Mouse (Mus musculus): ENCODE results near the gene Znhit6. TPM values are rescaled to one million over a fixed set of nuclear protein-coding genes. Genes with fewer than 3 reads are reported as not detected.
A peak's percentile ranks its signal among the peaks of the same experiment; 100 is the strongest.

Znhit6 gene
- polyA plus RNA-seq, 1 experiment, result 20.6 TPM

- Histone ChIP-seq H3ac (ENCODE audit: control insufficient read depth, insufficient read length) (no peak overlapping the region), H3K36me3 (ENCODE audit: control insufficient read depth, insufficient read depth) (no peaks in the 10 kb centered on the region), H3K79me2 (ENCODE audit: control insufficient read depth, insufficient read depth) (no peaks in the 10 kb centered on the region), H3K4me2 (ENCODE audit: low read depth) (no peak overlapping the region), H3K27me3 (ENCODE audit: control insufficient read depth, insufficient read depth, insufficient read length) (no peaks in the 10 kb centered on the region), H3K4me3 (no peak overlapping the region)
- no peak for TF ChIP-seq E2F4 (IDR thresholded peaks at IDR 0.05; ENCODE audit: insufficient read depth)
- TF ChIP-seq TCF12 (IDR thresholded peaks at IDR 0.05; ENCODE audit: insufficient read depth, poor library complexity, severe bottlenecking), result no peak
- TF ChIP-seq TCF3 (IDR thresholded peaks at IDR 0.05; ENCODE audit: insufficient read length, low read depth), result no peak
- TF ChIP-seq REST (IDR thresholded peaks at IDR 0.05; ENCODE audit: insufficient read depth, insufficient read length), result no peak
- TF ChIP-seq MAX (IDR thresholded peaks at IDR 0.05; ENCODE audit: low read depth), result no peak
Measured at GRCm38 (mm10) chr3:145554388-145554787, 21.6 kb upstream of the Znhit6 start.

- no peak overlapping the region for H3K4me2 ChIP-seq (ENCODE audit: low read depth)
- no peak overlapping the region for H3K4me3 ChIP-seq
- no peaks in the 10 kb centered on the region for H3K79me2 ChIP-seq (ENCODE audit: control insufficient read depth, insufficient read depth)
- no peaks in the 10 kb centered on the region for H3K36me3 ChIP-seq (ENCODE audit: control insufficient read depth, insufficient read depth)
- no peaks in the 10 kb centered on the region for H3K27me3 ChIP-seq (ENCODE audit: control insufficient read depth, insufficient read depth, insufficient read length)
- no peak for TF ChIP-seq USF1 (IDR thresholded peaks at IDR 0.05; ENCODE audit: low read depth)
- TF ChIP-seq TCF12 (IDR thresholded peaks at IDR 0.05; ENCODE audit: insufficient read depth, poor library complexity, severe bottlenecking), result no peak
- no peak for TF ChIP-seq POLR2A (IDR thresholded peaks at IDR 0.05; ENCODE audit: insufficient read length, low read depth)
- TF ChIP-seq SRF (IDR thresholded peaks at IDR 0.05; ENCODE audit: control insufficient read depth, insufficient read length, low read depth), result no peak
- no peak for TF ChIP-seq MAX (IDR thresholded peaks at IDR 0.05; ENCODE audit: low read depth)
- TF ChIP-seq POLR2AphosphoS2 (IDR thresholded peaks at IDR 0.05; ENCODE audit: insufficient read length, low read depth), result no peak
- TF ChIP-seq MYOG (IDR thresholded peaks at IDR 0.05; ENCODE audit: control insufficient read depth in 1 of 3, insufficient read depth in 1 of 3, insufficient read length in 2 of 3, low read depth in 2 of 3), result no peak
- no peak for TF ChIP-seq E2F4 (IDR thresholded peaks at IDR 0.05; ENCODE audit: insufficient read depth)
- no peak for TF ChIP-seq REST (IDR thresholded peaks at IDR 0.05; ENCODE audit: insufficient read depth, insufficient read length)
- TF ChIP-seq TCF3 (IDR thresholded peaks at IDR 0.05; ENCODE audit: insufficient read length, low read depth), result no peak
- no peak for TF ChIP-seq MYOD1 (IDR thresholded peaks at IDR 0.05; ENCODE audit: control insufficient read depth in 1 of 3, insufficient read length in 2 of 3, low read depth in 2 of 3)
- no peak for TF ChIP-seq CEBPB (IDR thresholded peaks at IDR 0.05; ENCODE audit: insufficient read depth, poor library complexity, severe bottlenecking)
- H3ac ChIP-seq (ENCODE audit: control insufficient read depth, insufficient read length), result no peak overlapping the region
Measured at GRCm38 (mm10) chr3:145556206-145556605, 19.8 kb upstream of the Znhit6 start.

- H3K79me2 ChIP-seq (ENCODE audit: control insufficient read depth, insufficient read depth), result no peaks in the 10 kb centered on the region
- H3K27me3 ChIP-seq (ENCODE audit: control insufficient read depth, insufficient read depth, insufficient read length), result no peaks in the 10 kb centered on the region
- H3ac ChIP-seq (ENCODE audit: control insufficient read depth, insufficient read length), result no peak overlapping the region
- no peak overlapping the region for H3K4me2 ChIP-seq (ENCODE audit: low read depth)
- H3K4me3 ChIP-seq, result no peak overlapping the region
- no peak for TF ChIP-seq POLR2AphosphoS2 (IDR thresholded peaks at IDR 0.05; ENCODE audit: insufficient read length, low read depth)
- TF ChIP-seq TCF3 (IDR thresholded peaks at IDR 0.05; ENCODE audit: insufficient read length, low read depth), result no peak
- H3K36me3 ChIP-seq (ENCODE audit: control insufficient read depth, insufficient read depth), result no peaks in the 10 kb centered on the region
Measured at GRCm38 (mm10) chr3:145559675-145560074, 16.3 kb upstream of the Znhit6 start.

- no peaks in the 10 kb centered on the region for H3K36me3 ChIP-seq (ENCODE audit: control insufficient read depth, insufficient read depth)
- no peak overlapping the region for H3K4me3 ChIP-seq
- H3K4me2 ChIP-seq (ENCODE audit: low read depth), result no peak overlapping the region
- H3K27me3 ChIP-seq (ENCODE audit: control insufficient read depth, insufficient read depth, insufficient read length), result no peaks in the 10 kb centered on the region
- H3ac ChIP-seq (ENCODE audit: control insufficient read depth, insufficient read length), result no peak overlapping the region
- TF ChIP-seq CEBPB (IDR thresholded peaks at IDR 0.05; ENCODE audit: insufficient read depth, poor library complexity, severe bottlenecking) (peak; percentile 10; the same call in 1 of the 2 replicates), MYOD1 (IDR thresholded peaks at IDR 0.05; ENCODE audit: control insufficient read depth in 1 of 3, insufficient read length in 2 of 3, low read depth in 2 of 3) (no peak)
- H3K79me2 ChIP-seq (ENCODE audit: control insufficient read depth, insufficient read depth), result no peaks in the 10 kb centered on the region
Measured at GRCm38 (mm10) chr3:145560117-145560516, 15.9 kb upstream of the Znhit6 start.

GRCm38 (mm10) chr3:145574468-145574867 is 1.5 kb upstream of the Znhit6 start:
- Histone ChIP-seq H3ac (ENCODE audit: control insufficient read depth, insufficient read length) (no peak overlapping the region), H3K36me3 (ENCODE audit: control insufficient read depth, insufficient read depth) (peaks cover 5% of the 10 kb centered on the region), H3K4me2 (ENCODE audit: low read depth) (no peak overlapping the region), H3K4me3 (no peak overlapping the region), H3K27me3 (ENCODE audit: control insufficient read depth, insufficient read depth, insufficient read length) (no peaks in the 10 kb centered on the region), H3K79me2 (ENCODE audit: control insufficient read depth, insufficient read depth) (peaks cover 23% of the 10 kb centered on the region)
- TF ChIP-seq SRF (IDR thresholded peaks at IDR 0.05; ENCODE audit: control insufficient read depth, insufficient read length, low read depth) (no peak), TCF12 (IDR thresholded peaks at IDR 0.05; ENCODE audit: insufficient read depth, poor library complexity, severe bottlenecking) (no peak), MYOD1 (IDR thresholded peaks at IDR 0.05; ENCODE audit: control insufficient read depth in 1 of 3, insufficient read length in 2 of 3, low read depth in 2 of 3) (no peak), POLR2A (IDR thresholded peaks at IDR 0.05; ENCODE audit: insufficient read length, low read depth) (no peak), POLR2AphosphoS2 (IDR thresholded peaks at IDR 0.05; ENCODE audit: insufficient read length, low read depth) (no peak), E2F4 (IDR thresholded peaks at IDR 0.05; ENCODE audit: insufficient read depth) (no peak), MYOG (IDR thresholded peaks at IDR 0.05; ENCODE audit: control insufficient read depth in 1 of 3, insufficient read depth in 1 of 3, insufficient read length in 2 of 3, low read depth in 2 of 3) (no peak), CEBPB (IDR thresholded peaks at IDR 0.05; ENCODE audit: insufficient read depth, poor library complexity, severe bottlenecking) (no peak), USF1 (IDR thresholded peaks at IDR 0.05; ENCODE audit: low read depth) (no peak), TCF3 (IDR thresholded peaks at IDR 0.05; ENCODE audit: insufficient read length, low read depth) (no peak), MAX (IDR thresholded peaks at IDR 0.05; ENCODE audit: low read depth) (no peak), REST (IDR thresholded peaks at IDR 0.05; ENCODE audit: insufficient read depth, insufficient read length) (no peak)
